Comparison of ENCODE assay signal across 17 mouse cellular contexts in genomic region chr17:70363971-70364370, GRCm38 (mm10).
"Had no signal": no experiment of that assay in that cellular context is flagged by ENCODE, and none has a peak within 500 bp of the region (broad histone marks: within the 10 kb centered on the region; RNA-seq: fewer than 3 reads in every experiment).

No protein-coding gene starts in this region.

- H3K36me3 ChIP-seq: limb, embryonic 12.5 days; limb, embryonic 15.5 days; midbrain, embryonic 12.5 days; neural tube, embryonic 12.5 days; stomach, embryonic 15.5 days had no signal

- H3K27ac ChIP-seq: kidney, postnatal 0 days; limb, embryonic 12.5 days; limb, embryonic 15.5 days; liver, embryonic 14.5 days; macrophage; midbrain, embryonic 12.5 days; neural tube, embryonic 12.5 days; stomach, embryonic 15.5 days had no signal

- H3K9ac ChIP-seq: limb, embryonic 12.5 days; limb, embryonic 15.5 days; liver, embryonic 14.5 days; liver, postnatal 0 days; lung, embryonic 14.5 days; midbrain, embryonic 12.5 days; neural tube, embryonic 12.5 days; stomach, embryonic 15.5 days had no signal

- H3K4me2 ChIP-seq: limb, embryonic 12.5 days; limb, embryonic 15.5 days; liver, embryonic 11.5 days; lung, embryonic 14.5 days; midbrain, embryonic 12.5 days; neural tube, embryonic 12.5 days; stomach, embryonic 15.5 days had no signal

- H3K4me1 ChIP-seq: limb, embryonic 12.5 days; limb, embryonic 15.5 days; midbrain, embryonic 12.5 days; neural tube, embryonic 12.5 days; stomach, embryonic 15.5 days had no signal

- DNase-seq: kidney, adult 9 months; kidney, postnatal 25 days; liver, postnatal 0 days; retina, postnatal 1 day; spleen, adult 18-20 months; thymus, postnatal 25 days had no signal

- H3K27me3 ChIP-seq: limb, embryonic 12.5 days; limb, embryonic 15.5 days; midbrain, embryonic 12.5 days; neural tube, embryonic 12.5 days; stomach, embryonic 15.5 days had no signal

- H3K9me3 ChIP-seq: limb, embryonic 12.5 days; limb, embryonic 15.5 days; midbrain, embryonic 12.5 days; neural tube, embryonic 12.5 days; stomach, embryonic 15.5 days had no signal

- ATAC-seq: liver, postnatal 0 days; lung, postnatal 0 days had no signal

- H3K4me3 ChIP-seq: limb, embryonic 12.5 days; limb, embryonic 15.5 days; midbrain, embryonic 12.5 days; neural tube, embryonic 12.5 days; stomach, embryonic 15.5 days had no signal
